Mouse (Mus musculus) MEL (cell line): ENCODE measurements around the gene Slc16a9. TPM values are rescaled to one million over a fixed set of nuclear protein-coding genes. Genes with fewer than 3 reads are reported as not detected.

Experiments used
- DNase-seq: peaks from one replicate; pipeline ENCODE4 v3.0.0; 2011; ENCODE audit warnings: low read depth, low spot score
- H3K27ac ChIP-seq: 2 replicates; pipeline ENCODE4 v1.5.1; 2012; ENCODE audit warnings: low read depth, mild to moderate bottlenecking, control low read depth, low read length, moderate library complexity; ENCODE audit not compliant: control insufficient read depth
- H3K27me3 ChIP-seq, 2 experiments: fragments of 150-350 bp in 1 of 2; sonication (generic) in 1 of 2; 2 replicates each; pipeline ENCODE4 v1.6.1; 2012; ENCODE audit warnings: low read length in 2 of 2, mild to moderate bottlenecking in 2 of 2, improper control_type of control experiment in 1 of 2, moderate library complexity in 1 of 2; ENCODE audit not compliant: insufficient read depth in 2 of 2, control insufficient read depth in 1 of 2
- H3K36me3 ChIP-seq, 2 experiments: 2 replicates each; pipeline ENCODE4 v1.6.1; 2012 to 2014; ENCODE audit warnings: low read length in 2 of 2, improper control_type of control experiment in 1 of 2, inconsistent platforms in 1 of 2, mild to moderate bottlenecking in 1 of 2; ENCODE audit not compliant: insufficient read depth in 2 of 2, control insufficient read depth in 1 of 2
- H3K4me1 ChIP-seq, 2 experiments: fragments of 150-350 bp in 1 of 2; sonication (generic) in 1 of 2; 2 replicates each; pipeline ENCODE4 v1.6.1; 2012; ENCODE audit warnings: low read length in 2 of 2, improper control_type of control experiment in 1 of 2, mild to moderate bottlenecking in 1 of 2; ENCODE audit not compliant: insufficient read depth in 2 of 2, control insufficient read depth in 1 of 2
- H3K4me3 ChIP-seq, 2 experiments: fragments of 150-350 bp in 1 of 2; sonication (generic) in 1 of 2; 2 replicates each; pipeline ENCODE4 v1.5.1; 2012; ENCODE audit warnings: low read depth in 2 of 2, low read length in 2 of 2, mild to moderate bottlenecking in 2 of 2, moderate library complexity in 2 of 2, control low read depth in 1 of 2, improper control_type of control experiment in 1 of 2; ENCODE audit not compliant: control insufficient read depth in 1 of 2, insufficient read depth in 1 of 2
- H3K79me2 ChIP-seq: 2 replicates; pipeline ENCODE4 v1.6.1; 2012; ENCODE audit warnings: mild to moderate bottlenecking, low read length, moderate library complexity; ENCODE audit not compliant: control insufficient read depth, poor library complexity, insufficient read depth
- H3K9ac ChIP-seq: 2 replicates; pipeline ENCODE4 v1.6.1; 2012; ENCODE audit warnings: low read depth, mild to moderate bottlenecking, control low read depth, low read length, moderate library complexity; ENCODE audit not compliant: control insufficient read depth, poor library complexity, severe bottlenecking
- H3K9me3 ChIP-seq: fragments of 150-350 bp; sonication (generic); replicated peaks from 2 replicates; pipeline ENCODE4 v1.6.1; 2012; ENCODE audit warnings: mild to moderate bottlenecking, low read length, improper control_type of control experiment, moderate library complexity; ENCODE audit not compliant: insufficient read depth
- BHLHE40 ChIP-seq: IDR thresholded peaks from 2 replicates; pipeline ENCODE4 v1.6.1; 2012; ENCODE audit warnings: low read depth, mild to moderate bottlenecking, inconsistent platforms, low read length, improper control_type of control experiment, borderline replicate concordance
- CHD2 ChIP-seq: IDR thresholded peaks from 2 replicates; pipeline ENCODE4 v1.6.1; 2011; ENCODE audit warnings: low read length, improper control_type of control experiment
- CTCF ChIP-seq, 3 experiments: IDR thresholded peaks in 2 of 3; conservative IDR thresholded peaks in 1 of 3; 2 replicates each; pipeline ENCODE4 v1.5.1; 2011 to 2012; ENCODE audit warnings: low read length in 3 of 3, low read depth in 2 of 3, mild to moderate bottlenecking in 2 of 3, improper control_type of control experiment in 1 of 3, inconsistent platforms in 1 of 3, mixed read lengths in 1 of 3, moderate library complexity in 1 of 3; ENCODE audit not compliant: control insufficient read depth in 1 of 3, insufficient read depth in 1 of 3, poor library complexity in 1 of 3, severe bottlenecking in 1 of 3
- EP300 ChIP-seq, 2 experiments: IDR thresholded peaks; 2 replicates each; pipeline ENCODE4 v1.6.1; 2011; ENCODE audit warnings: improper control_type of control experiment in 2 of 2, low read length in 2 of 2, low read depth in 1 of 2, mild to moderate bottlenecking in 1 of 2
- GABPA ChIP-seq: IDR thresholded peaks from 2 replicates; pipeline ENCODE4 v1.6.1; 2012; ENCODE audit warnings: low read depth, mild to moderate bottlenecking, inconsistent platforms, low read length, improper control_type of control experiment, moderate library complexity
- GATA1 ChIP-seq: IDR thresholded peaks from 2 replicates; pipeline ENCODE4 v1.6.1; 2011; ENCODE audit warnings: low read depth, low read length, improper control_type of control experiment
- MAFK ChIP-seq: IDR thresholded peaks from 2 replicates; pipeline ENCODE4 v1.6.1; 2011; ENCODE audit warnings: low read depth, mild to moderate bottlenecking, low read length, improper control_type of control experiment, borderline replicate concordance
- MYB ChIP-seq: IDR thresholded peaks from 2 replicates; pipeline ENCODE4 v1.6.1; 2011; ENCODE audit warnings: mild to moderate bottlenecking, low read depth, low read length, improper control_type of control experiment
- NELFE ChIP-seq: IDR thresholded peaks from 2 replicates; pipeline ENCODE4 v1.6.1; 2011; ENCODE audit warnings: low read depth, low read length, improper control_type of control experiment
- POLR2AphosphoS2 ChIP-seq: IDR thresholded peaks from 2 replicates; pipeline ENCODE4 v1.6.1; 2011; ENCODE audit warnings: low read length, improper control_type of control experiment
- POLR2AphosphoS5 ChIP-seq: IDR thresholded peaks from 2 replicates; pipeline ENCODE4 v1.6.1; 2012; ENCODE audit warnings: low read depth, borderline replicate concordance, mild to moderate bottlenecking, inconsistent platforms, low read length, moderate library complexity, mixed read lengths
- TBP ChIP-seq: IDR thresholded peaks from 2 replicates; pipeline ENCODE4 v1.8.0; 2011; ENCODE audit warnings: low read depth, low read length, improper control_type of control experiment
- UBTF ChIP-seq: IDR thresholded peaks from 2 replicates; pipeline ENCODE4 v1.6.1; 2012; ENCODE audit warnings: low read depth, mild to moderate bottlenecking, inconsistent platforms, low read length, improper control_type of control experiment, moderate library complexity, borderline replicate concordance; ENCODE audit not compliant: insufficient read depth
- ZC3H11A ChIP-seq: IDR thresholded peaks from 2 replicates; pipeline ENCODE4 v1.6.1; 2012; ENCODE audit warnings: low read depth, mild to moderate bottlenecking, inconsistent platforms, low read length, improper control_type of control experiment
- ZNF384 ChIP-seq: IDR thresholded peaks from 2 replicates; pipeline ENCODE4 v1.6.1; 2012; ENCODE audit warnings: low read depth, mild to moderate bottlenecking, inconsistent platforms, low read length, improper control_type of control experiment
- polyA plus RNA-seq, 2 experiments: library from polyadenylated mRNA; stranded (reverse) in 1 of 2; unstranded in 1 of 2; fragments of >175 nt in 1 of 2; fragments of >200 nt in 1 of 2; gene quantifications; 2 replicates each; pipeline versions ENCODE4 v1.2.1 to v1.2.4; 2012; ENCODE audit warnings: low replicate concordance in 2 of 2, low read depth in 1 of 2; ENCODE audit not compliant: insufficient read length in 2 of 2, insufficient read depth in 1 of 2, missing spikeins in 1 of 2
- total RNA-seq: library from RNA; depleted of rRNA; stranded (reverse); fragments of 300-350 nt; gene quantifications from 2 replicates; pipeline ENCODE4 v1.2.3, GENCODE M21; 2012

The Slc16a9 gene
- total and polyA plus RNA-seq, 3 experiments: not detected

DNA sequence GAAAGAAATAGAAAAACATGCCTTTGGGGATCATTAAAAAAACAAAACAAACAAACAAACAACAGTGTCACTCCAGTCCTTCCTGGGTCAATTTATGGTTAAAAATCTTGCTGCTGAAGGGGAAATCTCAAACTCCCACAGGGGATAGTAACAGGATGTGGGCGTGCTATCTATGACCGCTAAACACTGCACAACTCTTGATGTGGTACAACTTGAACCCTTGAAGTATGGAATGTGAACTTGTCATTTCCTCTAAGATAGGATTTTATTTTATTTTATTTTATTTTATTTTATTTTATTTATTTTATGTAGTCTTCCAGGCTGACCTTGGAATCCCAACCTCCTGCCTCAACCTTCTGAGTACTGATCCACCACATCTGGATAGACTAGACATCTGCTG lies 54.2 kb downstream of the Slc16a9 start:
- no peak overlapping the region for H3K27ac ChIP-seq
- no peaks in the 10 kb centered on the region for H3K27me3 ChIP-seq
- no peaks in the 10 kb centered on the region for H3K9me3 ChIP-seq
- no peaks in the 10 kb centered on the region for H3K4me1 ChIP-seq
- H3K36me3 ChIP-seq: no peaks in the 10 kb centered on the region
- no peak for DNase-seq
- H3K4me3 ChIP-seq: no peak overlapping the region
- no peak for TF ChIP-seq POLR2AphosphoS5
- no peak for TF ChIP-seq CHD2
- TF ChIP-seq MYB: no peak
- TF ChIP-seq ZC3H11A: no peak
- TF ChIP-seq MAFK: no peak
- no peaks in the 10 kb centered on the region for H3K79me2 ChIP-seq
- H3K9ac ChIP-seq: no peak overlapping the region

DNA sequence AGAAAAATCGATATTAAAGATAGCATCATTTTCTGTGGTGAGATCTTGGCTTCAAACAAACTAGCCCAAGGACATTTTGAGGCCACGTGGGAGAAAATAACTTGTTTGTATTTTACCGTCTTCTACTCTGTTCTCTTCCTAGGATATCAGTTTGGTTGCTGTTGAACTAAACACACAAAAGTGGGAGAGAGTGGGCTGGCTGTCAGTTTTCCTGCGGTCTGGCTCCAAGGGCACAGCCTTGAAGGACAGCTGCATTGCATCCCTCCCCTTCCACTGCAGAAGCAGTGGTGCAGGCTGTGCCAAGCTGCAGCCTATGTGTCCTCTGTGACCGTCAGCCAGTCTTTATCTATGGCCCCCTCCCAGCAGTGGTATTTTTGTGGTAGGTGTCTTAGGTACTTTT lies 54.8 kb downstream of the Slc16a9 start:
- TF ChIP-seq GATA1: no peak
- no peak for TF ChIP-seq UBTF
- TF ChIP-seq MYB: no peak
- Histone ChIP-seq H3K4me3 (no peak overlapping the region), H3K36me3 (no peaks in the 10 kb centered on the region), H3K9ac (no peak overlapping the region), H3K4me1 (no peaks in the 10 kb centered on the region), H3K27me3 (no peaks in the 10 kb centered on the region), H3K9me3 (no peaks in the 10 kb centered on the region), H3K27ac (no peak overlapping the region), H3K79me2 (no peaks in the 10 kb centered on the region)
- no peak for DNase-seq

DNA sequence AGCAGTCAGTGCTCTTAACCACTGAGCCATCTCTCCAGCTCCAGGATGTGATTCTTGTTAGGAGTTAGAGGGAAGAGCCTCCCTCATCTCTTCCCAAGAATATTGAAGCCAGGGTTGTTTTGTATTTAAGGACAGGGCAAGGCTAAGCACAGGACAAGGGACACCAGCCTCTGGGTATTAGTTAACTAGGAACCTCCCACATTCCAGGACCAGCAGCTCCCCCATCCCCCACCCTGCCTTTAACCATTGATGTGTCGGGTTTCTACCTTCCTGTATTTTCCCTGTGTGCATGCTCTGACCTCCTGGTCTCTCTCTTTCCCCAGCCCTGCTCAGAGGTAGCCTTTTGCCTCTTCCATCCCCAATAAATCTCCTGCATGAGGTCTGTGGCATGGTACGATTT lies 56.3 kb downstream of the Slc16a9 start:
- no peak for DNase-seq
- TF ChIP-seq POLR2AphosphoS2 (no peak), TBP (no peak), BHLHE40 (no peak), EP300 (IDR thresholded peaks at IDR 0.05; ENCODE audit: low read depth in 1 of 2, low read length in 2 of 2) (no peak), NELFE (no peak), MAFK (no peak), CTCF (IDR thresholded peaks at IDR 0.05 in 2 of 3, conservative IDR thresholded peaks at IDR 0.05 in 1 of 3; ENCODE audit: control insufficient read depth in 1 of 3, insufficient read depth in 1 of 3, low read depth in 2 of 3, low read length in 3 of 3, poor library complexity in 1 of 3, severe bottlenecking in 1 of 3) (no peak), ZNF384 (no peak), GABPA (no peak), UBTF (no peak)
- Histone ChIP-seq H3K9me3 (no peaks in the 10 kb centered on the region), H3K4me1 (no peaks in the 10 kb centered on the region), H3K27ac (no peak overlapping the region), H3K27me3 (no peaks in the 10 kb centered on the region), H3K36me3 (no peaks in the 10 kb centered on the region), H3K4me3 (no peak overlapping the region), H3K79me2 (no peaks in the 10 kb centered on the region), H3K9ac (no peak overlapping the region)
